Mouse (Mus musculus) naive thymus-derived CD4-positive, alpha-beta T cell, adult 2 months (primary cell): ENCODE data around the gene Capns1.
"Not testable (repeated sequence)": the region's sequence is repeated elsewhere in the genome, so short reads cannot be mapped to it uniquely, and the experiment has no call there.

ENCODE experiments used
- DNase-seq: peaks from one replicate; pipeline ENCODE4 v3.0.0-alpha.2; 2011; ENCODE audit warnings: low read depth

The Capns1 gene

GRCm38 (mm10) chr7:30202895-30203690, 4.5 kb upstream of the Capns1 start:
- DNase-seq = no peak

GRCm38 (mm10) chr7:30200661-30201060, 2.0 kb upstream of the Capns1 start:
- not testable (repeated sequence) for DNase-seq

DNA sequence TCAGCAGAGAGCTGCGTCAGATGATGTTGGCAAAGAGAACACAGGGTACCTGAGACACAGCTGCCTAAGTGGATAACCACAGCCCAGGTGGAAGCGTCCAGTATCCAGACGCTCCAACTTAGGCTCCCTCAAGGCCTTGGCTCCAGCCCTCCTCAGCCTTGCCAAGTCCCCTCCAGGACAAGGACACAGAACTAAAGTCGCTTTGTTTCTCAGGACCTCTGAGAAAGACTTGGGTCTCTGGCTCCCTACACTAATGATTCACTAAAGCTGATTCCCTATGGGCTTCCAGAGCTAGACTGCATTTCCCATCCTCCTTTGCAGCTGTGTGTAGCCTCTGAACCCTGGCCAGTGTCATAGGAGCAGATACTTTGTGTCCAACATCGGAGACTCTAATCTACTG, 1.6 kb upstream of the Capns1 start:
- no peak for DNase-seq

DNA sequence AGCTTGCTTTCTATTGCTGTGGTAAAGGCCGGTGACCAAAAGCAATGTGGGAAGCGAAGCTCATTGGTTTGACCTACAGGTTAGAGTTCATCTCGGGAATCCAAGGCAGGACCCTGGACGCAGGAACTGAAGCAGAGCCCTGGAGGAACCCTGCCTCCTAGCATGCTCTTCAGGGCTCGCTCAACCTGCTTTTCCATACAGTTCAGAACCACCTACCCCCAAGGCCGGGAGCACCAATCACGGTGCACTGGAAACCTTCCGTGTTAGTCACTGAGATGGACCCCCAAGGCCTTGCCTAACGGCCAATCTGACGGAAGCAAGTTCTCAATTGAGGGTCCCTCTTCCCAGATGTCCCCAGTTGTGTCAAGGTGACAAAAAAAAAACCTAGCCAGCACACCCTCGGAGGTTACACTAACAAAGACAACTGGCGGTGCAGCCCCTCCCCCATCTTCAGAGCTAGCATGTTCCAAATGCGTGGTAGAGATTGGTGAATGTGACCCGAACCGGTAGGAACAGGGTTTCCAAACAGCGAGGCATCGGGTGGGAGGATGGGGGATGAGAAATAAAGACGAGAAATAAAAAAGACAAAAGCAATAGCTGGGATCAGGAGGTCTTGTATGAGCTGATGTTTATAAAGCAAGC, 1.0 kb upstream of the Capns1 start:
- DNase-seq = no peak

DNA sequence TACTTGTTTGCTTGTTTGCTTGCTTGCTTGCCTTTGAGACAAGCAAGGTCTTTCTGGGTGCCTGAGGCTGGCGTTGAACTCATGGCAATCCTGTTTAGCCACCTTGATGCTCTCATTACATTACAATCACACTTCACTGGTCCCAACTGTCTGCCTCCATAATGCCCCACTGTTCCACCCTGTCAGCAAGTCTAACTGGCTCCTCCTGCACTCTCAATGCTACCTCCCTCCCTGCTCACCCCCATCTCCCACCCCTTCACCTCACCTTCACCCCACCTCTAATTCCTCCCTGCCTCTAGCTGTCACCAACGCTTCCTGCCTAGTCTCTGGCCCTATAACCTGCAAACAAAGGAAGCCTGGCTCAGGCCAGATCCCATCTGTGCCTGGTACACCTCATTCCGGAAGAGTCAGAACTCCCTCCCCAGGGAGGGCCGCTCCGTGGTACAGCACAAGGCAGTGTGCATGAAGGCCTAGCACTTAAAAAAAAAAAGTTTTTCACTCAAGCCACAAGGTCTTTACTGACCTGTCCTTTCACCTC, 950 bp downstream of the Capns1 start:
- no peak for DNase-seq

GRCm38 (mm10) chr7:30196171-30196570, 2.4 kb downstream of the Capns1 start:
- DNase-seq = no peak

GRCm38 (mm10) chr7:30195461-30195860, 3.1 kb downstream of the Capns1 start:
- no peak for DNase-seq

DNA sequence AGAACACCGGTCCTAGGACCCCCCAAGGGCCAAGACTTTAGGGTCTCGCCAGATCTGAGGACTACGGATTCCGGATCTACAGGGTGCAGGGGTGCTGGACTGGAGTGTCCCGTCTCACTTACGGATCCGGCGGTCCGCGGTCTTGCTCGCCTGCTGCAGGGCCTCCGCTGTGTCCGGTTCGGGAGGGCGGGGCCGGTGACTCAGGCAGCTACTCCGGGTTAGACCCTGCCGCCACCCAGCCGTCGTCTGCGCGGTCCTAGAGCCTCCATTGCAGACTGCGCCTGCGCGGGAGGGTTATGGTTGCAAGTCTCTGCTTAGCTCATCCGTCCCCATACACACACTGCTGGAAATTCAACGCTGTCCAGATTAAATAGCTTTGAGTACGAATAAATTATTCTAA, 3.7 kb downstream of the Capns1 start:
- peak; percentile 95 for DNase-seq

DNA sequence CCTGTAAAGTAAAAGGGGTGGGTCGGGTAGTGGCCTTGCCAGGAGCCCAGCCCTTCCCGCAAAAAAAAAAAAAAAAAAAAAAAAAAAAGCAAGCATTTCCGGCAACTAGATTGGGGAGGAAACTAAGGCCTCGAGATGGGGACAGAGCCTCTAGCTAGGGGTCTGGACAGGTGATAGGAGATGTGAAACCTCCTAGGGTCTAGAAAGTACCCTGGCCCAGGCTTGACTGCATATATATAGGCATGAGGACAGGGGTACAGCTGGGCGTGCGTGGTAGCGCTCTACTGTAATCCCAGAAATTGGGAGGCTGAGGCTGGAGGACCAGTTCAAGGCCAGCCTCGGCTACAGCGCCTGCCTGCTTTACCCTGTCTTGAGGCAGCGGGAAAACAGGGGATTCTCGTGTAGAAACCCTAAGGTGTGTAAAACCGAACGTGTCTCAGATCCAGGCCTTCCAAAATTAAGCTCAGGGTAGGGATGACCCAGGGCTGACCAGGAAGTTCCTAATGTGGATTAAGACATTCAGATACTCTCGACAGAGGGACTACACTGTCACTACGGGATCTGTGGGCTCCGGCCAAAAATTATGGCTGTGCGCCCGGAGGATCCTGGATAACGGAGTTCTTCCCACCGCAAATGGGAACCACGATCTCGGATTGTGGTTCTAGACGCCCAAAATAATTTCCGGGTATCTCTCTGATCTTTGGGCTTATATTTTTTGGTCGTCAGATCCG, 4.3 kb downstream of the Capns1 start:
- DNase-seq = peak; percentile 58

DNA sequence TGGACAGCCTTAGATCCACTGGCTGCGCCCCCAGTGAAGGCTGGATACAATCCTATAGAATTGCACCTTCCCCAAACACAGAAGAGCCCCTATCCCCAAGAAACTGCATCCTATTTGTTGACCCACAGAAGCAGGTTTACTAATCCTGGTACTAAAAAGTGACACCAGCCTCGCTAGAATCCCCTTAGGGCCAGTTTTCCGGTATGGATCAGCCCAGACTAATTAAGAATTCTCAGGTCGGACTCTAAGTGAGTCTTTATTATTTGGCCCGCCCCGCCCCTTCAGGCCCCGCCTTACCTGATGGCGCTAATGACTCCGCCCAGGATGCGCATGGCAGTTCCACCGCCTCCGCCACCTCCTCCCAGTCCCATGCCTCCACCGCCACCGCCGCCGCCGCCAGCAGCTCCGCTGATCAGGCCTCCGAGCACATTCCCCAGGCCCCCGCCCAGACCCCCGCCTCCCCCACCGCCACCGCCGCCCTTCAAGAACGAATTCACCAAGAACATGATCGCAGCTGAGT, 5.0 kb downstream of the Capns1 start:
- DNase-seq = peak; percentile 72

DNA sequence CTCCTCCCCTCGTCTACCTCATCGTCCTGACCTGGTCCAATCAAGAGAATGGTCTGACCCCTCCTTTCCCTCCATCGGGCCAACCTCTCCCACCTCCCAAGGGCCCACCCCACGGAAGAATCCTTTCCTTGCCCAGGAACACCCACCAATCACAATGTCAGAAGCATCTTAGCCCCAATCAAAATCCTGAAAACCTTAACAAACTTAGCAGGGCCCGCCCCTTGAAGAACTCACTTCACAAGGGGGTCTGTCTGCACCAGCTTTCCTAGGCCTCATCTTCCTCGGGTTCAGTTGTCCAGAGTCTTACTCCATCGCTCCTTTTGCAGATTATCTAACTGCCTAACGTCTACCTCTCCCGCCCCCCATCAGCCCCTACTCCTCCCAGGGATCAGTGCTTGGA, 5.6 kb downstream of the Capns1 start:
- no peak for DNase-seq

- DNase-seq = no peak
These were observed 6.5 kb downstream of the Capns1 start for GRCm38 (mm10) chr7:30192088-30192487.

DNA sequence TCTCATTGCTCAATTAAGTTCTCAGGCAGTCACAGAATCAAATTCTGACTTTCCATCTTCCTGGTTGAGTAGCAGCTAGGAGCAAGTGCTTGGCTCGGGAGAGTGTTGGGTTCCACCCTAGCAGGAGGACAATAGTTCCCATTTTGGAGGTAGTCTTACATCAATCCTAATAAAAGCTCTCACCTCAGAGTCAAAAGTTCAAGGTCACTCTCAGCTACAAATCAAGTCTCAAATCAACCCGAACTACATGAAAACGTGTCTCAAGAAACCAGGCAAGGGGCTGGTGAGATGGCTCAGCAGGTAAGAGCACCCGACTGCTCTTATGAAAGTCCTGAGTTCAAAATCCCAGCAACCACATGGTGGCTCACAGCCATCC, 9.5 kb downstream of the Capns1 start:
- no peak for DNase-seq

DNA sequence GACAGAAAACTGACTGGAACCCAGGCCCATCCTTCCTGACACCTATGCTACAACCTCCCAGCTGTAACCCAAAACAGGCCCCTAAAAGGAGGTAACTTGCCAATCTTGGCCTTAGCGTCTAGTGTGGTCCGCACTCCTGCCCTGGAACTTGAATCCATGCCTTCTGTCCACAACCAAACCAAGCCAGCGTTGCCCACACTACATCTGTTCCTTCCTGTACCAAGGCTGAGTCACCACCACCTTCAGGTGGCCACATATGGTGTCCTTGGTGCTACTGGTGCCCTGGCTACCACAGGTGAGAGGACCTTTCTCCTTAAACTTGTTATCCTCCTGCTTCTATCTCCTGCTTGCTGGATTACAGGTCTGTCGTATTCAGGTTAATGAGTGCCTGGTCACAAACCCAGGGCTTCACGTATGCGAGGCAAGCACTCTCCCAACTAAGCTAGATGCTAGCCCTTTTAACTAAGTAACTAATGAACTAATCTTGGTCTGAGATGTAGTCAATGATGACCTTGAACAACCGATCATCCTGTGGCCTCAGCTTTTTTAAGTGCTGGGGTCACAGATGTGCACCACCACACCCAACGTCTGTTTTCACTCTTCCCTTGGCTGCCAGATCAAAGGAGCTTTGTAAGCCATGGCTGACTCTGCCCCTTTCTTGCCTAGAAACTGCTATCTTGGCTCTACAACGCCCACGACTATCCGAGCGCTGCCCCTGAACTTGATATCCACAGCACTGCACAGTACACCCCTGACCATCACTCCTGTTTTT, 10.1 kb downstream of the Capns1 start:
- DNase-seq = no peak

DNA sequence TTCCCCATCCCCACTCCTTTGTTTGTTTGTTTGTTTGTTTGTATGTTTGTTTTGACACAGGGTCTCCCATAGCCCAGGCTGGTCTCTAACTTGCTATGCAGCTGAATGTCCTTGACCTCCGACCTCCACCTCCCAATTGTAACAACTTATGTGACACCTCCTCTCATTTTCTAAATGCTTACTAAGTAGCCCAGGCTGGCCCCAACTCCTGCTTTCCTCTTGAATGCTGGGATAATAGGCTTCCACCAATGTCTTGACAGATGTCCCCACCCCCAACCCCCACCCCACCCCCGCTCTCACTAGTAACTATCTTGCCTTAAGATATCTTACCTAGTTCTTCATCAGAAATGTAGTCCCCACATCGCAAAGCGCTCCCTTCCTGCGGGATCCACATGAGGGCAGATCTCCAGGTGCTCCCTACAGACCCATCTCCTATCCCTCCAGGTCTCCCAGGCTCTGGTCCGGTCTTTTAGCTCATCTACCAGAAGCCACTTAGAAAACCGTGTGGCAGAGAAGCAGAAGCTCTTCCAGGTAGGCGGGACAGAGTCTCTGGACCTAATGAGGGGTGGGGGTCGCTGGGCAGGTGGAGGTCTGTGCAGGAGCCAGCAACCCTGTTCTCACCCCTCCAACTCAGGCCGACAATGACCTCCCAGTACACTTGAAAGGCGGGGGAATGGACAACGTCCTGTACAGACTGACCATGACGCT, 13.8 kb downstream of the Capns1 start:
- no peak for DNase-seq

- peak; percentile 66 for DNase-seq
These were observed 14.7 kb downstream of the Capns1 start, which contains the start of gene Cox7a1 for GRCm38 (mm10) chr7:30183879-30184289. Gene Cox7a1, plus strand, starts transcription at chr7:30184144.

- not testable (repeated sequence) for DNase-seq
These were observed 15.4 kb downstream of the Capns1 start for GRCm38 (mm10) chr7:30183189-30183588.

- DNase-seq = not testable (repeated sequence)
These were observed 16.7 kb downstream of the Capns1 start for GRCm38 (mm10) chr7:30181929-30182328.

DNA sequence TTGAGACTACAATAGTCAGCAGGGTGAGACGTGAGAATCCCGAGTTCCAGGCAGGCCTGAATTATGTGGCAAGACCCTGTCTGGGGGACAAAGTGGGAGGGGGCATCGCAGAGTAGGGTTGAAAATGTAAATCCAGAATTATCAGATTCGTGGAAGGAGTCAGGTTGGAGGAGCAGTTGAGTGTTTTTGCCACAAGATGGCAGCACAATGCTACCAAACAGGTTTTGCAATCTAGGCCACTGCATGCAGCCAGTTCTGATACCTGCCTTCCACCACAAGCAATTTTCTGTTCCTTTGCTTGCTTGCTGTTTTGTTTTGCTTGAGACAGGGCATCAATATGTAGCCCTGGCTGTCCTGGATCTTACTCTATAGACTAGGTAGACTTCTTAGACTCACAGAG, 17.3 kb downstream of the Capns1 start:
- DNase-seq = peak; percentile 90

GRCm38 (mm10) chr7:30178256-30178655, 20.4 kb downstream of the Capns1 start:
- DNase-seq = no peak

DNA sequence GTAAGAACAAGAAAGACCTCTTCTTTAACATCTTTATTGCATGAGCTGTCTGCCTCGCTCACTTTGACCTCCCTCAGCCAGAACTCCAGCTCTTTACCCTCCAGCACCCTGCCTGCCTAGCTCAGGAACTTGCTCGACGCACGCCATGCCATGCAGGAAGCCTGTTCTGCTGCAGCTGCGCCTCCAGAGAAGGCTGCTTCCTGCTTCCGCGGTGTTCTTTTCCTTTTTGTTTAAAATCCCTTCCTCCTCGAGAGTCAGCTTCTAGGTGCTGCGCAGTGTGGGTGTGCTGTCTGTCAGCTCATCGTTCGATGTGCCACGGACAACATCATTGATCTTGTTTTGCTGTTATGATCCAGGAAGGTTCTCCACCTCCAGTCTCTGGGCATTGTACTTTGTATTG, 22.1 kb downstream of the Capns1 start:
- DNase-seq = peak; percentile 53
